Mouse (Mus musculus): Measurements from ENCODE around the gene Rtn4rl1. TPM values are rescaled to one million over a fixed set of nuclear protein-coding genes. Genes with fewer than 3 reads are reported as not detected.

Gene Rtn4rl1
- polyA plus RNA-seq, 1 experiment from 2014 or later, result 2.3 TPM

GRCm38 (mm10) chr11:75212876-75213275, 19.3 kb downstream of the Rtn4rl1 start:
- DNase-seq (ENCODE audit: low spot score), result no peak
- H3K27ac ChIP-seq (replicated peaks), result peak overlapping the region; percentile 84
- peaks cover 54% of the 10 kb centered on the region for H3K27me3 ChIP-seq (ENCODE audit: low read depth, poor library complexity, severe bottlenecking)
- H3K36me3 ChIP-seq, result no peaks in the 10 kb centered on the region
- WGBS, result 61% methylated on average over 1 of the region's 3 CpGs
- no peak overlapping the region for H3K4me3 ChIP-seq
- peaks cover 92% of the 10 kb centered on the region for H3K4me1 ChIP-seq
- H3K9me3 ChIP-seq (replicated peaks), result no peaks in the 10 kb centered on the region

- H3K9me3 ChIP-seq (replicated peaks), result no peaks in the 10 kb centered on the region
- H3K27ac ChIP-seq (replicated peaks), result peak overlapping the region; percentile 84
- peaks cover 54% of the 10 kb centered on the region for H3K27me3 ChIP-seq (ENCODE audit: low read depth, poor library complexity, severe bottlenecking)
- DNase-seq (ENCODE audit: low spot score), result peak; percentile 70
- 1% methylated on average over 35 of the region's 35 CpGs for WGBS
- peaks cover 85% of the 10 kb centered on the region for H3K4me1 ChIP-seq
- H3K4me3 ChIP-seq, result peak overlapping the region; percentile 54
- no peaks in the 10 kb centered on the region for H3K36me3 ChIP-seq
Observed at GRCm38 (mm10) chr11:75213372-75214080, 19.9 kb downstream of the Rtn4rl1 start.

- WGBS, result 15% methylated on average over 13 of the region's 13 CpGs
- no peak for DNase-seq (ENCODE audit: low spot score)
Observed at GRCm38 (mm10) chr11:75214081-75214950, 20.7 kb downstream of the Rtn4rl1 start.

GRCm38 (mm10) chr11:75220115-75220514, 26.5 kb downstream of the Rtn4rl1 start:
- WGBS, result 57% methylated on average over 9 of the region's 9 CpGs
- H3K9me3 ChIP-seq (replicated peaks), result no peaks in the 10 kb centered on the region
- H3K4me1 ChIP-seq, result peaks cover 35% of the 10 kb centered on the region
- no peaks in the 10 kb centered on the region for H3K36me3 ChIP-seq
- DNase-seq (ENCODE audit: low spot score), result no peak
- peaks cover 12% of the 10 kb centered on the region for H3K27me3 ChIP-seq (ENCODE audit: low read depth, poor library complexity, severe bottlenecking)
- H3K27ac ChIP-seq (replicated peaks), result no peak overlapping the region
- H3K4me3 ChIP-seq, result no peak overlapping the region

More at GRCm38 (mm10) chr11:75214081-75214950, 20.7 kb downstream of the Rtn4rl1 start:
- Histone ChIP-seq H3K9me3 (replicated peaks) (no peaks in the 10 kb centered on the region), H3K4me3 (peak overlapping the region; percentile 54), H3K27ac (replicated peaks) (peak overlapping the region; percentile 84), H3K27me3 (ENCODE audit: low read depth, poor library complexity, severe bottlenecking) (peaks cover 54% of the 10 kb centered on the region), H3K36me3 (no peaks in the 10 kb centered on the region), H3K4me1 (peaks cover 77% of the 10 kb centered on the region)

GRCm38 (mm10) chr11:75220517-75221145, 27.0 kb downstream of the Rtn4rl1 start:
- Histone ChIP-seq H3K9me3 (replicated peaks) (no peaks in the 10 kb centered on the region), H3K4me1 (peaks cover 30% of the 10 kb centered on the region), H3K36me3 (no peaks in the 10 kb centered on the region), H3K27me3 (ENCODE audit: low read depth, poor library complexity, severe bottlenecking) (peaks cover 8% of the 10 kb centered on the region), H3K27ac (replicated peaks) (no peak overlapping the region; the same call in 1 of the 2 replicates), H3K4me3 (no peak overlapping the region)
- 39% methylated on average over 6 of the region's 6 CpGs for WGBS
- DNase-seq (ENCODE audit: low spot score), result no peak

GRCm38 (mm10) chr11:75224062-75224461, 30.5 kb downstream of the Rtn4rl1 start:
- 84% methylated on average over 12 of the region's 12 CpGs for WGBS

GRCm38 (mm10) chr11:75224835-75225234, 31.3 kb downstream of the Rtn4rl1 start:
- H3K4me1 ChIP-seq, result peaks cover 18% of the 10 kb centered on the region
- no peak overlapping the region for H3K27ac ChIP-seq (replicated peaks)
- no peaks in the 10 kb centered on the region for H3K27me3 ChIP-seq (ENCODE audit: low read depth, poor library complexity, severe bottlenecking)
- H3K4me3 ChIP-seq, result no peak overlapping the region
- WGBS, result 90% methylated on average over 4 of the region's 4 CpGs
- H3K9me3 ChIP-seq (replicated peaks), result no peaks in the 10 kb centered on the region
- DNase-seq (ENCODE audit: low spot score), result no peak
- H3K36me3 ChIP-seq, result no peaks in the 10 kb centered on the region

More at GRCm38 (mm10) chr11:75224062-75224461, 30.5 kb downstream of the Rtn4rl1 start:
- no peaks in the 10 kb centered on the region for H3K9me3 ChIP-seq (replicated peaks)
- H3K27ac ChIP-seq (replicated peaks), result no peak overlapping the region
- H3K36me3 ChIP-seq, result no peaks in the 10 kb centered on the region
- H3K4me3 ChIP-seq, result no peak overlapping the region
- H3K27me3 ChIP-seq (ENCODE audit: low read depth, poor library complexity, severe bottlenecking), result no peaks in the 10 kb centered on the region
- DNase-seq (ENCODE audit: low spot score), result no peak
- H3K4me1 ChIP-seq, result peaks cover 19% of the 10 kb centered on the region

- H3K4me3 ChIP-seq, result no peak overlapping the region
- H3K4me1 ChIP-seq, result peaks cover 10% of the 10 kb centered on the region
- H3K36me3 ChIP-seq, result no peaks in the 10 kb centered on the region
- no peaks in the 10 kb centered on the region for H3K9me3 ChIP-seq (replicated peaks)
- H3K27ac ChIP-seq (replicated peaks), result no peak overlapping the region
- WGBS, result 69% methylated on average over 3 of the region's 3 CpGs
- H3K27me3 ChIP-seq (ENCODE audit: low read depth, poor library complexity, severe bottlenecking), result peaks cover 8% of the 10 kb centered on the region
- DNase-seq (ENCODE audit: low spot score), result no peak
Observed at GRCm38 (mm10) chr11:75227632-75228031, 34.0 kb downstream of the Rtn4rl1 start.

- DNase-seq (ENCODE audit: low spot score), result no peak
- Histone ChIP-seq H3K4me1 (peaks cover 10% of the 10 kb centered on the region), H3K36me3 (no peaks in the 10 kb centered on the region), H3K4me3 (no peak overlapping the region), H3K9me3 (replicated peaks) (no peaks in the 10 kb centered on the region), H3K27ac (replicated peaks) (no peak overlapping the region), H3K27me3 (ENCODE audit: low read depth, poor library complexity, severe bottlenecking) (peaks cover 24% of the 10 kb centered on the region)
- WGBS, result 89% methylated on average over 6 of the region's 6 CpGs
Observed at GRCm38 (mm10) chr11:75229289-75229688, 35.7 kb downstream of the Rtn4rl1 start.

DNA sequence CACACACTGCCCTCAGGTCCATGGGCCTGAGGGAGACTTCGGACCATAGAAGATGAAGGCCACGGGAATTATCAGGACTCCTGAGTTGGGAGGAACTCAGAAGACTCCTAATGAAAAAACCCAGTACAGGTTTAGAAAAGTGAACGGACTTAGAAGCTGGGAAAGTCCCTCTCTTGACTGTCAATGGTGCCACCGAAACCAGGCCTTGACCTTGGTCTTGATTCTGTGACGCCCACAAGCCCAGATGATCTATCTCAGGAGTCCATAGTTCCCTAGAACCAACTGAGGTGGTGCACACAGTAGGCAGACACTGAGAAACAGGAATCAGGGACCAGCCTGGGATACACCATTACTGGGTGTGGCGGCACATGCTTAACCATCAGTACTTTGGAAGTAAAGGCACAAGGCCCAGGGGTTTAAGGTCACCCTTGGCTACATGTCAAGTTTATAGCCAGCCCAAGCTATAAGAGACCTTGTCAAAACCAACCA, 36.7 kb downstream of the Rtn4rl1 start:
- no peak overlapping the region for H3K27ac ChIP-seq (replicated peaks)
- H3K9me3 ChIP-seq (replicated peaks), result no peaks in the 10 kb centered on the region
- peaks cover 34% of the 10 kb centered on the region for H3K27me3 ChIP-seq (ENCODE audit: low read depth, poor library complexity, severe bottlenecking)
- H3K4me3 ChIP-seq, result no peak overlapping the region
- WGBS, result 94% methylated on average over 6 of the region's 6 CpGs
- no peaks in the 10 kb centered on the region for H3K36me3 ChIP-seq
- H3K4me1 ChIP-seq, result peaks cover 18% of the 10 kb centered on the region
- no peak for DNase-seq (ENCODE audit: low spot score)

- H3K27me3 ChIP-seq (ENCODE audit: low read depth, poor library complexity, severe bottlenecking), result peaks cover 46% of the 10 kb centered on the region
- H3K27ac ChIP-seq (replicated peaks), result no peak overlapping the region; the same call in 1 of the 2 replicates
- DNase-seq (ENCODE audit: low spot score), result peak; percentile 83
- peaks cover 18% of the 10 kb centered on the region for H3K4me1 ChIP-seq
- WGBS, result 9% methylated on average over 7 of the region's 7 CpGs
- H3K9me3 ChIP-seq (replicated peaks), result no peaks in the 10 kb centered on the region
- no peaks in the 10 kb centered on the region for H3K36me3 ChIP-seq
- H3K4me3 ChIP-seq, result no peak overlapping the region
Observed at GRCm38 (mm10) chr11:75231756-75232155, 38.2 kb downstream of the Rtn4rl1 start.

DNA sequence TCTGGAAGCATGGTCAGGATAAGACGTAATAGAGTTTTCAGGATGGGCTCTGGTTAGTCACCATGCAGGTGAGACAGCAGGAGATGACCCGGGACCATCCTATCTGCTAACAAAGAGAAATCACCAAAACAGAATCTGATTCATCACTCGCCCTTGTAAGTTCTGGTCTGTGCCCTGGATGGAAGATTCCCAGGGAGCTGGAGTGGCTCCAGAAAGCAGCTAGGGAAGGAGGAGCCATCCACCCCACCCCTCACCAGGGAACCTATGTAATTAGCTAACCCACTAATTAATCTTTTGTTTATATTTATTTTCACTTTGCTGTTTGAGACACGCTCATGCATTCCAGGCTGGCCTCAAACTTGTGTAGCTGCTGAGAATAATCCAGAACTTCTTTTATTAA, 38.9 kb downstream of the Rtn4rl1 start:
- H3K9me3 ChIP-seq (replicated peaks), result no peaks in the 10 kb centered on the region
- H3K27ac ChIP-seq (replicated peaks), result no peak overlapping the region
- H3K4me3 ChIP-seq, result no peak overlapping the region
- peaks cover 23% of the 10 kb centered on the region for H3K4me1 ChIP-seq
- no peaks in the 10 kb centered on the region for H3K36me3 ChIP-seq
- peaks cover 46% of the 10 kb centered on the region for H3K27me3 ChIP-seq (ENCODE audit: low read depth, poor library complexity, severe bottlenecking)
- no peak for DNase-seq (ENCODE audit: low spot score)
- WGBS, result 78% methylated on average over 4 of the region's 4 CpGs
